Mouse (Mus musculus): ENCODE measurements around the gene Cdca5. TPM values are rescaled to one million over a fixed set of nuclear protein-coding genes. Genes with fewer than 3 reads are reported as not detected.
"Not testable (repeated sequence)": the region's sequence is repeated elsewhere in the genome, so short reads cannot be mapped to it uniquely, and the experiment has no call there.

Cdca5 gene
- total RNA-seq, 4 experiments from 2014 or later, result 0.21 to 0.25 (median 0.23) TPM; not detected in 1

- DNase-seq (ENCODE audit: low spot score in 2 of 2), result no peak
Measured at GRCm38 (mm10) chr19:6102169-6102853, 17.5 kb downstream of the Cdca5 start.

- no peak for DNase-seq (ENCODE audit: low spot score in 2 of 2)
Measured at GRCm38 (mm10) chr19:6104476-6104875, 19.7 kb downstream of the Cdca5 start.

GRCm38 (mm10) chr19:6105586-6105985, 20.8 kb downstream of the Cdca5 start, which contains the start of gene Naaladl1:
Naaladl1 (plus strand) TSS chr19:6105782.
- DNase-seq (ENCODE audit: low spot score in 2 of 2), result no peak

DNA sequence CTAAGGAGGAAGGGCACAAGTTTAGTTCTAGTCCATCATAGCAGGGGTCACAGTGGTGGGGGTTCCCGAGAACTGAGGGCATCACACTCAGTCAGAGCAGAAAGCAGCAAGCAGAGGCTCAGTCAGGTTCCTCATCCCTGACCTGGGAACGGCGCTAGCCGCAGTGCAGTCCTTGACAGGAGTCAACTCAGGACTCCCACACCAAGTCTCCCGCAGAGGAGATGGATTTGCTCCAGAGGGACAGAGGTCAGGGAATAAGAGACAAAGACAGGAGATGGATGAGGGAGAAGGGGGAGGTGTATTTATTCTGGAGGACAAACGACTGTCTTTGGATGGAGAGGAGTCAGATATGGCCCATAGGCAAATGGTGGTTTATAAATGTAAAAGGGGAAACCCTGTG, 28.3 kb downstream of the Cdca5 start:
- no peak for DNase-seq (ENCODE audit: low spot score in 2 of 2)

DNA sequence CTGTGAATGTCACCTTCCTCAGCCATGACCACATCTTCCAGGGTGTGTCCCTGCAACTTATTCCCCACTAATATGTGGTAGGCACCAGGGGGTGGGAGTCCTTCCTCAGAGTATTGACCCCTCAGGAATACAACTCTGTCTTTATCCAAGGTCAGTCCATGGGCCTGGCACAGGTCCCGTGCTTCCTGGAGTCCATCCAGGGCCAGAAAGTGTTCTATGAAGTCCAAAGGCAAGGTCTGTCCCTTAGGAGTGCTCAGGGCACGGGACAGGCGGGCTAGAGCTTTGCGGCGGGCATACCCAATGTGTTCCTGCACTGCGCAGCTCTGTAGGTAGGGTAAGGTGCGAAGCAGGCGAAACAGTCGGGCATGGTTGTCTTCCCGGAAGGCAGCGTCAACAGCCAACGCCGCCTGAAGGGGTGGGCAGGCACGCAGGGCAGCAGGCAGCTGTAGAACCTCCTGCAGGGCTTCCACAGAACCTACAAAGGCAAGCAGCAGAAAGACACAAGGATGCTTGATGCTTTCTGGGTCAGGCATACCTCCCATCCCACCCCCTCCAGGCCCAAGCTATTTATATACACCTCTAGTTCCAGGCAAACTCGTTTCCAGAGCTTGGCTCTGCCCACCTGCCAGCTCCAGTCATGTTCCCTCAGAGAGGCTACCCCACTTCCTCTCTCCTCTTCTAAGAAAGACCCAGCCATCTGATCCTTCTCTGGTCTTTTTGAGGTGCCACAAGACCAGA, 31.5 kb downstream of the Cdca5 start:
- DNase-seq (ENCODE audit: low spot score in 2 of 2), result no peak

GRCm38 (mm10) chr19:6117346-6117985, 32.7 kb downstream of the Cdca5 start:
- peak in 1 of 2 experiments; percentile 28 for DNase-seq (ENCODE audit: low spot score in 2 of 2)

DNA sequence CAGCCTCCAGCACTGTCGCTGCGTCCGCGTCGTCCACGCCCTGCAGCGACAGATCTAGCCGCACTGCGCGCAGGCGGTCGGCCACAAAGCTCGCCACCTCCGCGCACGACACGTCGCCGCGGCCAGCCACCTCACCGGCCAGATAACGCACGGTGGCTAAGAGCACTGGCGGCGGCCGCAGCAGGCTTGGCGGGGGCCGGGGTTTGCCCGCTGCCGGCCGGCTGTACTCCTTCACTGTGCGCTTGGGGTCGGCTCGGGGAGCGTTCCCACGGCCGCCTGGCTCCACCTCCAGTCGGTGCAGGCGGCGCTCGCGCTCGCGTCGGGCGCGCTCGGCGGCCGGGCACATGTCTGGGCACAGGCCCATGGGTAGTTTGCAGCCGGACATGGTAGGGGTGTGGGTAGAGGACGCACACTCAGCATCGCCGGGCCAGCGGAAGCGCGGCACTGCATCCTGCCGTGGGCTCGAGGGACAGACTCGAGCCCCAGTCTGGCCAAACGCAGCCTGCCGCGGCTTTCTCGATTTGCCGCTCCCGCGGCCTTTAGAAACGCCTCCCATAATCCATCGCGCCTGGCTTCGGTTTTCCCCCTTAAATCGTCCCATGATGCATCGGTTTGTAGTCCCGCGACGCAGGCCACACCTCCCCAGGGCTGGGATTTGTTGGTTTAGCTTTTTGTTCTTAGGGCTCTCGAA, 33.3 kb downstream of the Cdca5 start, which contains the start of gene Sac3d1:
Gene Sac3d1, minus strand, starts transcription at position 665 of the 691 bp plus-strand sequence.
- DNase-seq (ENCODE audit: low spot score in 2 of 2), result peak; percentile 80 to 86

GRCm38 (mm10) chr19:6118677-6119185, 33.9 kb downstream of the Cdca5 start:
- no peak for DNase-seq (ENCODE audit: low spot score in 2 of 2)

DNA sequence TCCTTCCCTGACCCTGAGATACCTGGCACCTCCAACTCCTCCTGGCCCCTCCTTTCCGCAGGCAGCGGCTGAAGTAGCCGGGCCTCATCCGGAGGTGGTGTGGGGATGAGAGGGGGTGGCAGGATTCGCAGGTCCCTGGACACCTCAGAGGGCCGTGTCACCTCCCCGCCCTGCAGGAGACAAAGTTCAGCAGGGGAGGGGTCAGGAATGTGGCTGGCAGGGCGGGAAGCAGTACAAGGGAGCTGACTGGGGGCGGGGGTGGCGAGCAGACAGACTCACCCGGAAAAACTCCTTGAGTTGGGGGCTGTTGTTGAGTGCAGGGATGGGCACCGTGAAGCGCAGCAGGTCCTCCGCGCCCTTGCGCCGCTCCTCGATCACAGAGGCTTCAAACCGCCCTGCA, 37.0 kb downstream of the Cdca5 start:
- DNase-seq (ENCODE audit: low spot score in 2 of 2), result no peak

- DNase-seq (ENCODE audit: low spot score in 2 of 2), result no peak
Measured at GRCm38 (mm10) chr19:6123330-6123729, 38.5 kb downstream of the Cdca5 start.

GRCm38 (mm10) chr19:6124898-6125297, 40.1 kb downstream of the Cdca5 start:
- no peak for DNase-seq (ENCODE audit: low spot score in 2 of 2)

DNA sequence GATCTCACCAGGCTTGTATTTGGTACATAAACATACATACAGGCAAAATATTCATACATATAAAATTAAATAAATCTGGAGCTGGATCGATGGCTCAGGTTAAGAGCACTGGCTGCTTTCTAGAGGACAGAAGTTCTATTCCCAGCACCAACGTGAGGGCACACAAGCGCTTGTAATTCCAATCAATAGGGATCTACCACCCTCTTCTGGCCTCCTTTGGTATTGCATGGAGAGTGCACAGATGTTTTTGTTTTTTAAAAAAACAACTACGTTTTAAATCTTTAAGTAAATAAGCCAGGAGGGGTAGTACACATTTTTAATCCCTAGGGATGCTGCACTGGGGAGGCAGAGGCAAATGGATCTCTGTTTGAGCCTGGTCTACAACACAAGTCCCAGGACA, 41.5 kb downstream of the Cdca5 start:
- DNase-seq (ENCODE audit: low spot score in 2 of 2), result no peak

- DNase-seq (ENCODE audit: low spot score in 2 of 2), result no peak
Measured at GRCm38 (mm10) chr19:6126789-6127580, 42.2 kb downstream of the Cdca5 start.

DNA sequence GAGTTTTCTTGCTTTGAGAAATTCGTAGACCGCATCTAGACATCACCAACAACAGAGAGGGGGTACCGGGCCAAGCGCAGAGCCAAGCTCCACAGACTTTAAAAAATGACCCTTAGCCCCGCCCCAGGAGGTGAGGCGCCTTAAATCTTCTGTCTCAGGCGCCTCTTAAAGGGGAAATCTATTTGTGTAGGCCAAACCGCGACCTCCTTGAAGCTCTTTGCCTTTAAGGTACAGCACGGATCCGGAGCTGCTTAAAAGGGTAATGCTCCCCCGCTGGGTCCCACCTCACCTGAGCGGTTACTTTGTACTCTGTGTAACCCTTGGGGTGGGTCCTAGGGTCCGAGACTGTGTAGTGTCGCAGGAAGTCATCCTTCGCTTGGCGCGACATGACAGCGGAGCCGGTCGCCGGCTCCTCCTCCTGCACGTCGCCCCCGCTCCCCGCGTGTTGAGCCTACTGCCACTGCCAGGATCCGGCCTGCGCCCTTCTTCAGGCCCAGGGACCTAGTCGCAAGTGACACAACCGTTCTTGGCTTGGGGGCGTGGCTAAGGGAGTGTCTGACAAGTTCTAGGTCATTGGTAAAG, 43.1 kb downstream of the Cdca5 start, which contains the start of gene Snx15:
Gene Snx15, minus strand, starts transcription at position 545 of the 582 bp plus-strand sequence.
- DNase-seq (ENCODE audit: low spot score in 2 of 2), result peak; percentile 94 to 96

- not testable (repeated sequence) for DNase-seq (ENCODE audit: low spot score in 2 of 2)
Measured at GRCm38 (mm10) chr19:6130414-6131128, 45.8 kb downstream of the Cdca5 start.

DNA sequence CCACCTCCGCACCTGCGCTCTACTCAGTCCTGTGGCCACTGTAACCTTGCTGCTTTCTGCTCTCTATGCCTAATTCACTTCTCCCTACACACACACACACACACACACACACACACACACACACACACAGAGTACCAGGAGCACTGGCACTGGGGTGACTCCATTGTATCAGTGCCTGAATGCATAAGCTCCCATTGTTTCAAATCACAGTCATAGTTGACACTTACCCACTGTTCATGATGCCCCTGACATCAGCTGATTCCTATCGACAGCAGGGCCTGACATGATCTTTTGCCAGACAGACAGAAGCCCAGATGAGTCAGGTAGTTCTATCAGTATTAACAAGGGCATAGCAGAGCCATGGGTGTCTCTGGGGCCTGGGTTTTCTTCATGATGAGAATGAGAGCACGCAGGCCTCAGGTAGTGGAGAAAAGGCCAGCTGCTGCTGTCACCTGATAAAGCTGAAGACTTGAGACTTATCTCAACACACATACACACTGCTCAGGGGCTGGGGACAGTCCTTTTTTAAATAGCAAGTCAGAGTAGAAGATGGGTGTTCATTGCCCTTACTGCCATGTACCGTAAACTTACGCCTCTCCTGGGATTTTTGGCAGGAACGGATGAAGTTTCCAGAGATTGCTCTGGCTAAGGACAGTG, 47.5 kb downstream of the Cdca5 start:
- DNase-seq (ENCODE audit: low spot score in 2 of 2), result no peak

DNA sequence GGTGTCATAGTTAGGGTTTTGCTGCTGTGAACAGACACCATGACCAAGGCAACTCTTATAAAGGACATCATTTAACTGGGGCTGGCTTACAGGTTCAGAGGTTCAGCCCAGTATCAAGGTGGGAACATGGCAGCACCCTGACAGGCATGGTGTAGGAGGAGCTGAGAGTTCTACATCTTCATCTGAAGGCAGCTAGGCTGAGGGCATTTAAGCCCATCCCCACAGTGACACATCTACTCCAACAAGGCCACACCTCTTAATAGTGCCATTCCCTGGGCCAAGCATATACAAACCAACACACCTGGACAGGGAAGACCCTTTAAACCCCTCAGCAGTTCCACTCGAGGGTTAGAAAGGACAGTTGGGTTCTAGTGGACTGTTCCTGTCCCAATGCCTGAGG, 48.4 kb downstream of the Cdca5 start:
- not testable (repeated sequence) for DNase-seq (ENCODE audit: low spot score in 2 of 2)

GRCm38 (mm10) chr19:6136397-6136796, 51.6 kb downstream of the Cdca5 start:
- DNase-seq (ENCODE audit: low spot score in 2 of 2), result no peak

DNA sequence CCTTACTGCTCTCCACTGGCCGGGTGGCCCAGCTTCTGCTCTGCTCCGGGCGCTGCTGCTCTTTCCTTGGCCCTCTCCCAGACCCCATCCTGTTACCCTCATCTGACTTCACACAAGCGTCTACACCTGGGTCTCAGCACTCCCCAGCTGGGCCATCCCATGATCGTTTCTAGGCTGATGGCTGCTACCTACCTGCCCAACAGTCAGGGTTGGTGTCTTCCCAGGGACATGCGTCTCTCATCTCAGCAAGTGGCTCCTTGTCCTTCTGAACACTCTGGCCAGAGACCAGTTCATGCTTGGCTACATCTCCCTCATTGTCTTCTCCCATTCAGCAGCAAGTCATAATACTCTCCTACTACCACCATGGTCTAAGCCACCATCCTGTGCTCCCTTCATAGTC, 54.9 kb downstream of the Cdca5 start:
- no peak for DNase-seq (ENCODE audit: low spot score in 2 of 2)
